Mouse (Mus musculus) fibroblast of lung, adult 2 months (primary cell): ENCODE data around the gene Ephb2.

Source experiments
- DNase-seq: peaks from one replicate; pipeline ENCODE4 v3.0.0-alpha.2; 2011; ENCODE audit warnings: low read depth

The Ephb2 gene

GRCm38 (mm10) chr4:136699084-136699450, 136.7 kb downstream of the Ephb2 start:
- DNase-seq = no peak

- no peak for DNase-seq
Observed at GRCm38 (mm10) chr4:136698404-136699083, 137.2 kb downstream of the Ephb2 start.

- no peak for DNase-seq
Observed at GRCm38 (mm10) chr4:136697325-136697724, 138.5 kb downstream of the Ephb2 start.

GRCm38 (mm10) chr4:136696381-136696925, 139.3 kb downstream of the Ephb2 start:
- DNase-seq = peak; percentile 24

GRCm38 (mm10) chr4:136695696-136696095, 140.1 kb downstream of the Ephb2 start:
- no peak for DNase-seq

GRCm38 (mm10) chr4:136690034-136690433, 145.8 kb downstream of the Ephb2 start:
- no peak for DNase-seq

- no peak for DNase-seq
Observed at GRCm38 (mm10) chr4:136688113-136688512, 147.7 kb downstream of the Ephb2 start.

GRCm38 (mm10) chr4:136685431-136685869, 150.3 kb downstream of the Ephb2 start:
- no peak for DNase-seq

GRCm38 (mm10) chr4:136684485-136684884, 151.3 kb downstream of the Ephb2 start:
- no peak for DNase-seq

GRCm38 (mm10) chr4:136680641-136681040, 155.1 kb downstream of the Ephb2 start:
- DNase-seq = no peak

GRCm38 (mm10) chr4:136679221-136679620, 156.6 kb downstream of the Ephb2 start:
- no peak for DNase-seq

GRCm38 (mm10) chr4:136678480-136678879, 157.3 kb downstream of the Ephb2 start:
- peak; percentile 46 for DNase-seq

- DNase-seq = no peak
Observed at GRCm38 (mm10) chr4:136675439-136675838, 160.3 kb downstream of the Ephb2 start.

- DNase-seq = no peak
Observed at GRCm38 (mm10) chr4:136672335-136673090, 163.3 kb downstream of the Ephb2 start.

GRCm38 (mm10) chr4:136667757-136668156, 168.0 kb downstream of the Ephb2 start:
- DNase-seq = no peak

- DNase-seq = no peak
Observed at GRCm38 (mm10) chr4:136666002-136666401, 169.8 kb downstream of the Ephb2 start.

GRCm38 (mm10) chr4:136665068-136665467, 170.7 kb downstream of the Ephb2 start:
- no peak for DNase-seq

GRCm38 (mm10) chr4:136657914-136658313, 177.9 kb downstream of the Ephb2 start:
- no peak for DNase-seq

- no peak for DNase-seq
Observed at GRCm38 (mm10) chr4:136653692-136654234, 182.0 kb downstream of the Ephb2 start.

GRCm38 (mm10) chr4:136653019-136653418, 182.8 kb downstream of the Ephb2 start:
- DNase-seq = no peak

- DNase-seq = no peak
Observed at GRCm38 (mm10) chr4:136652528-136652910, 183.3 kb downstream of the Ephb2 start.

GRCm38 (mm10) chr4:136651882-136652527, 183.8 kb downstream of the Ephb2 start:
- DNase-seq = no peak
